Mouse (Mus musculus): Measurements from ENCODE around the gene Stxbp6. TPM values are rescaled to one million over a fixed set of nuclear protein-coding genes. Genes with fewer than 3 reads are reported as not detected.

Stxbp6 gene
- polyA plus RNA-seq, 1 experiment from 2014 or later, result 15.5 TPM

GRCm38 (mm10) chr12:44939106-44939505, 135.4 kb downstream of the Stxbp6 start:
- no peaks in the 10 kb centered on the region for H3K4me1 ChIP-seq (replicated peaks; ENCODE audit: control insufficient read depth, insufficient read depth, low read length)
- H3K9me3 ChIP-seq (ENCODE audit: control insufficient read depth, low read length), result no peaks in the 10 kb centered on the region
- ATAC-seq (ENCODE audit: low FRiP score) (no peak), DNase-seq (ENCODE audit: low spot score) (no peak)
- no peak overlapping the region for H3K9ac ChIP-seq (ENCODE audit: low read depth, low read length)
- H3K27me3 ChIP-seq (ENCODE audit: control insufficient read depth, insufficient read depth, low read length), result no peaks in the 10 kb centered on the region
- no peak overlapping the region for H3K27ac ChIP-seq (ENCODE audit: low read depth, low read length)
- 87% methylated on average over 8 of the region's 8 CpGs for WGBS
- no peaks in the 10 kb centered on the region for H3K36me3 ChIP-seq (ENCODE audit: control insufficient read depth, insufficient read depth, low read length)
- H3K4me2 ChIP-seq (replicated peaks; ENCODE audit: low read depth, low read length), result no peak overlapping the region
- H3K4me3 ChIP-seq (ENCODE audit: low read depth, low read length), result no peak overlapping the region

- Histone ChIP-seq H3K9ac (ENCODE audit: low read depth, low read length) (no peak overlapping the region), H3K9me3 (ENCODE audit: control insufficient read depth, low read length) (no peaks in the 10 kb centered on the region), H3K4me3 (ENCODE audit: low read depth, low read length) (no peak overlapping the region), H3K4me2 (replicated peaks; ENCODE audit: low read depth, low read length) (no peak overlapping the region), H3K36me3 (ENCODE audit: control insufficient read depth, insufficient read depth, low read length) (no peaks in the 10 kb centered on the region), H3K4me1 (replicated peaks; ENCODE audit: control insufficient read depth, insufficient read depth, low read length) (no peaks in the 10 kb centered on the region), H3K27ac (ENCODE audit: low read depth, low read length) (no peak overlapping the region), H3K27me3 (ENCODE audit: control insufficient read depth, insufficient read depth, low read length) (no peaks in the 10 kb centered on the region)
- 90% methylated on average over 6 of the region's 6 CpGs for WGBS
- DNase-seq (ENCODE audit: low spot score) (no peak), ATAC-seq (ENCODE audit: low FRiP score) (no peak)
Observed at GRCm38 (mm10) chr12:44932954-44933353, 141.6 kb downstream of the Stxbp6 start.

GRCm38 (mm10) chr12:44931716-44932115, 142.8 kb downstream of the Stxbp6 start:
- Histone ChIP-seq H3K4me1 (replicated peaks; ENCODE audit: control insufficient read depth, insufficient read depth, low read length) (no peaks in the 10 kb centered on the region), H3K27me3 (ENCODE audit: control insufficient read depth, insufficient read depth, low read length) (no peaks in the 10 kb centered on the region), H3K9ac (ENCODE audit: low read depth, low read length) (no peak overlapping the region), H3K36me3 (ENCODE audit: control insufficient read depth, insufficient read depth, low read length) (no peaks in the 10 kb centered on the region), H3K9me3 (ENCODE audit: control insufficient read depth, low read length) (no peaks in the 10 kb centered on the region), H3K4me3 (ENCODE audit: low read depth, low read length) (no peak overlapping the region), H3K4me2 (replicated peaks; ENCODE audit: low read depth, low read length) (no peak overlapping the region), H3K27ac (ENCODE audit: low read depth, low read length) (no peak overlapping the region)
- ATAC-seq (ENCODE audit: low FRiP score) (no peak), DNase-seq (ENCODE audit: low spot score) (no peak)
- WGBS, result 84% methylated on average over 7 of the region's 7 CpGs

- Histone ChIP-seq H3K4me2 (replicated peaks; ENCODE audit: low read depth, low read length) (no peak overlapping the region), H3K27me3 (ENCODE audit: control insufficient read depth, insufficient read depth, low read length) (no peaks in the 10 kb centered on the region), H3K9me3 (ENCODE audit: control insufficient read depth, low read length) (no peaks in the 10 kb centered on the region), H3K4me3 (ENCODE audit: low read depth, low read length) (no peak overlapping the region), H3K27ac (ENCODE audit: low read depth, low read length) (no peak overlapping the region), H3K9ac (ENCODE audit: low read depth, low read length) (no peak overlapping the region), H3K36me3 (ENCODE audit: control insufficient read depth, insufficient read depth, low read length) (no peaks in the 10 kb centered on the region), H3K4me1 (replicated peaks; ENCODE audit: control insufficient read depth, insufficient read depth, low read length) (no peaks in the 10 kb centered on the region)
- ATAC-seq (ENCODE audit: low FRiP score) (no peak), DNase-seq (ENCODE audit: low spot score) (no peak)
- WGBS, result 24% methylated on average over 3 of the region's 3 CpGs
Observed at GRCm38 (mm10) chr12:44928456-44928855, 146.1 kb downstream of the Stxbp6 start.

GRCm38 (mm10) chr12:44925901-44926300, 148.6 kb downstream of the Stxbp6 start:
- no peak for ATAC-seq (ENCODE audit: low FRiP score)
- no peaks in the 10 kb centered on the region for H3K36me3 ChIP-seq (ENCODE audit: control insufficient read depth, insufficient read depth, low read length)
- H3K27me3 ChIP-seq (ENCODE audit: control insufficient read depth, insufficient read depth, low read length), result no peaks in the 10 kb centered on the region
- no peak overlapping the region for H3K9ac ChIP-seq (ENCODE audit: low read depth, low read length)
- H3K4me2 ChIP-seq (replicated peaks; ENCODE audit: low read depth, low read length), result no peak overlapping the region
- no peak overlapping the region for H3K27ac ChIP-seq (ENCODE audit: low read depth, low read length)
- H3K9me3 ChIP-seq (ENCODE audit: control insufficient read depth, low read length), result no peaks in the 10 kb centered on the region
- no peak overlapping the region for H3K4me3 ChIP-seq (ENCODE audit: low read depth, low read length)
- H3K4me1 ChIP-seq (replicated peaks; ENCODE audit: control insufficient read depth, insufficient read depth, low read length), result no peaks in the 10 kb centered on the region
- WGBS, result 63% methylated on average over 3 of the region's 3 CpGs
- DNase-seq (ENCODE audit: low spot score), result no peak

- no peaks in the 10 kb centered on the region for H3K9me3 ChIP-seq (ENCODE audit: control insufficient read depth, low read length)
- no peak for DNase-seq (ENCODE audit: low spot score)
- H3K27me3 ChIP-seq (ENCODE audit: control insufficient read depth, insufficient read depth, low read length), result no peaks in the 10 kb centered on the region
- no peak overlapping the region for H3K4me3 ChIP-seq (ENCODE audit: low read depth, low read length)
- WGBS, result 98% methylated on average over 3 of the region's 3 CpGs
- ATAC-seq (ENCODE audit: low FRiP score), result no peak
- no peaks in the 10 kb centered on the region for H3K4me1 ChIP-seq (replicated peaks; ENCODE audit: control insufficient read depth, insufficient read depth, low read length)
- no peak overlapping the region for H3K4me2 ChIP-seq (replicated peaks; ENCODE audit: low read depth, low read length)
- no peak overlapping the region for H3K9ac ChIP-seq (ENCODE audit: low read depth, low read length)
- no peaks in the 10 kb centered on the region for H3K36me3 ChIP-seq (ENCODE audit: control insufficient read depth, insufficient read depth, low read length)
- no peak overlapping the region for H3K27ac ChIP-seq (ENCODE audit: low read depth, low read length)
Observed at GRCm38 (mm10) chr12:44923273-44923672, 151.2 kb downstream of the Stxbp6 start.

- Histone ChIP-seq H3K27ac (ENCODE audit: low read depth, low read length) (no peak overlapping the region), H3K36me3 (ENCODE audit: control insufficient read depth, insufficient read depth, low read length) (no peaks in the 10 kb centered on the region), H3K9ac (ENCODE audit: low read depth, low read length) (no peak overlapping the region), H3K4me1 (replicated peaks; ENCODE audit: control insufficient read depth, insufficient read depth, low read length) (no peaks in the 10 kb centered on the region), H3K9me3 (ENCODE audit: control insufficient read depth, low read length) (no peaks in the 10 kb centered on the region), H3K27me3 (ENCODE audit: control insufficient read depth, insufficient read depth, low read length) (no peaks in the 10 kb centered on the region), H3K4me2 (replicated peaks; ENCODE audit: low read depth, low read length) (no peak overlapping the region), H3K4me3 (ENCODE audit: low read depth, low read length) (no peak overlapping the region)
- WGBS, result 68% methylated on average over 4 of the region's 4 CpGs
- ATAC-seq (ENCODE audit: low FRiP score), result no peak
- DNase-seq (ENCODE audit: low spot score), result no peak
Observed at GRCm38 (mm10) chr12:44922241-44922640, 152.3 kb downstream of the Stxbp6 start.

- no peaks in the 10 kb centered on the region for H3K27me3 ChIP-seq (ENCODE audit: control insufficient read depth, insufficient read depth, low read length)
- DNase-seq (ENCODE audit: low spot score) (no peak), ATAC-seq (ENCODE audit: low FRiP score) (no peak)
- H3K27ac ChIP-seq (ENCODE audit: low read depth, low read length), result no peak overlapping the region
- H3K4me1 ChIP-seq (replicated peaks; ENCODE audit: control insufficient read depth, insufficient read depth, low read length), result no peaks in the 10 kb centered on the region
- H3K9me3 ChIP-seq (ENCODE audit: control insufficient read depth, low read length), result no peaks in the 10 kb centered on the region
- WGBS, result 95% methylated on average over 2 of the region's 2 CpGs
- no peaks in the 10 kb centered on the region for H3K36me3 ChIP-seq (ENCODE audit: control insufficient read depth, insufficient read depth, low read length)
- H3K4me3 ChIP-seq (ENCODE audit: low read depth, low read length), result no peak overlapping the region
- H3K9ac ChIP-seq (ENCODE audit: low read depth, low read length), result no peak overlapping the region
- H3K4me2 ChIP-seq (replicated peaks; ENCODE audit: low read depth, low read length), result no peak overlapping the region
Observed at GRCm38 (mm10) chr12:44919613-44920012, 154.9 kb downstream of the Stxbp6 start.

- H3K9ac ChIP-seq (ENCODE audit: low read depth, low read length), result no peak overlapping the region
- H3K4me3 ChIP-seq (ENCODE audit: low read depth, low read length), result no peak overlapping the region
- 95% methylated on average over 2 of the region's 2 CpGs for WGBS
- H3K9me3 ChIP-seq (ENCODE audit: control insufficient read depth, low read length), result no peaks in the 10 kb centered on the region
- H3K27ac ChIP-seq (ENCODE audit: low read depth, low read length), result no peak overlapping the region
- no peak for ATAC-seq (ENCODE audit: low FRiP score)
- no peaks in the 10 kb centered on the region for H3K27me3 ChIP-seq (ENCODE audit: control insufficient read depth, insufficient read depth, low read length)
- H3K36me3 ChIP-seq (ENCODE audit: control insufficient read depth, insufficient read depth, low read length), result no peaks in the 10 kb centered on the region
- no peak overlapping the region for H3K4me2 ChIP-seq (replicated peaks; ENCODE audit: low read depth, low read length)
- H3K4me1 ChIP-seq (replicated peaks; ENCODE audit: control insufficient read depth, insufficient read depth, low read length), result no peaks in the 10 kb centered on the region
- no peak for DNase-seq (ENCODE audit: low spot score)
Observed at GRCm38 (mm10) chr12:44918929-44919328, 155.6 kb downstream of the Stxbp6 start.
